In the genomic region with DNA sequence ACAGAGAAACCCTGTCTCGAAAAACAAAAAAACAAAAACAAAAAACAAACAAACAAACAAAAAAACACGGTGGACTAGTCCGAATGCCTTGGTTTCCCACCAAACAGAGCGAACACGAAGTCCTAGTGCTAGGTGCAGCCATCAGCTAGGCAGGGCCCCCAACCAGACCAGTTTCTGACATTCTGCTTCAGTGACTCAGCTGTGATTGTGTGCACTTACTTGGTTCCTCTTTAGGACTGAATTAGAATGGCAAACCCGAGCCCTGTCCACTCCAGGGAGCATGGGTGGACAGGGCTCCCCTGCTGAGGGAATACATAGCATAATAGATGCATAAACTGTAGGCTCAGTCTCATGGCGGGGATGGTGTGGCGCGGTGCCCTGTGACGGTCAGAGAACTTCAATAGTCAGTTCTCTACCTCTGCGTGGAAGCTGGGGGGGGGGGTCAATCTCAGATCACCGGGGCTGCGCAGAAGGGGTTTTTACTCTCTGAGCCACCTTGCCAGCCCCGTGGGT, we compare ENCODE assay signal across 31 mouse cellular contexts. TPM values are rescaled to one million over a fixed set of nuclear protein-coding genes. Genes with fewer than 3 reads are reported as not detected.
DNase-seq lines count a peak whose midpoint lies in the region; ATAC-seq and TF ChIP-seq lines count a peak whose summit lies in the region.
"Had no signal": no experiment of that assay in that cellular context is flagged by ENCODE, and none has a peak within 500 bp of the region (broad histone marks: within the 10 kb centered on the region; RNA-seq: fewer than 3 reads in every experiment).

No protein-coding gene starts in this region.

- no peak for DNase-seq in midbrain, embryonic 10.5 days (ENCODE audit: low spot score)
- DNase-seq in A20 (ENCODE audit: low read depth, low spot score), result peak; percentile 84
- no peak for DNase-seq in left cerebral cortex, adult 2 months (ENCODE audit: extremely low spot score in 1 of 2, low spot score in 2 of 2)
- DNase-seq in cerebellum, adult 9-11 months, result no peak
- DNase-seq: cerebellum, adult 8-10 months; kidney, adult 11 months; lung, postnatal 14 days; right cerebral cortex, postnatal 14 days had no signal

- no peaks in the 10 kb centered on the region for H3K9me3 ChIP-seq in midbrain, embryonic 10.5 days (replicated peaks)
- no peaks in the 10 kb centered on the region for H3K9me3 ChIP-seq in midbrain, embryonic 13.5 days
- no peaks in the 10 kb centered on the region for H3K9me3 ChIP-seq in E14TG2a.4 (ENCODE audit: low read length)
- H3K9me3 ChIP-seq: embryonic facial prominence, embryonic 10.5 days; G1E; heart, embryonic 13.5 days; limb, embryonic 15.5 days; midbrain, embryonic 15.5 days; neural tube, embryonic 15.5 days had no signal

- no peak overlapping the region for H3K9ac ChIP-seq in midbrain, embryonic 13.5 days (replicated peaks)
- H3K9ac ChIP-seq: hindbrain, embryonic 14.5 days; limb, embryonic 15.5 days; midbrain, embryonic 15.5 days; neural tube, embryonic 15.5 days had no signal

- no peak for TF ChIP-seq POLR2A in small intestine, adult 2 months (IDR thresholded peaks at IDR 0.05; ENCODE audit: low read depth, low read length)

- ATAC-seq in midbrain, embryonic 13.5 days, result no peak
- ATAC-seq: midbrain, embryonic 15.5 days had no signal

- H3K27me3 ChIP-seq in midbrain, embryonic 10.5 days (ENCODE audit: low read depth, poor library complexity, severe bottlenecking), result peaks cover 7% of the 10 kb centered on the region
- no peaks in the 10 kb centered on the region; the same call in 1 of the 2 replicates for H3K27me3 ChIP-seq in midbrain, embryonic 13.5 days
- H3K27me3 ChIP-seq in E14TG2a.4 (ENCODE audit: insufficient read depth, low read length), result no peaks in the 10 kb centered on the region; the same call in 1 of the 2 replicates
- H3K27me3 ChIP-seq in small intestine, adult 2 months (ENCODE audit: control insufficient read depth, insufficient read depth, low read length), result no peaks in the 10 kb centered on the region
- H3K27me3 ChIP-seq: heart, embryonic 13.5 days; limb, embryonic 15.5 days; midbrain, embryonic 15.5 days; neural tube, embryonic 15.5 days had no signal

- no peak for TF ChIP-seq CTCF in E14TG2a.4 (conservative IDR thresholded peaks at IDR 0.05; ENCODE audit: low read length)
- TF ChIP-seq CTCF in small intestine, adult 2 months (IDR thresholded peaks at IDR 0.05; ENCODE audit: extremely low read depth, insufficient read length, insufficient replicate concordance, low read depth, low read length), result no peak
- no peak for TF ChIP-seq CTCF in left cerebral cortex, adult 2 months (IDR thresholded peaks at IDR 0.05)

- WGBS in midbrain, embryonic 10.5 days, result 89% methylated on average over 14 of the region's 14 CpGs
- WGBS in midbrain, embryonic 13.5 days, result 85% methylated on average over 14 of the region's 14 CpGs
- WGBS in small intestine, adult 2 months, result 50% methylated on average over 14 of the region's 14 CpGs

- intact Hi-C loops in left cerebral cortex, adult 2 months (cut with DNase I), result no loop called here

- H3K27ac ChIP-seq in midbrain, embryonic 10.5 days (replicated peaks), result 0 out of 2 replicates have a peak overlapping the region, but pooled peaks have one; percentile 9
- H3K27ac ChIP-seq in midbrain, embryonic 13.5 days, result no peak overlapping the region
- H3K27ac ChIP-seq in small intestine, adult 2 months (ENCODE audit: insufficient read depth, low read depth, low read length), result peak overlapping the region; percentile 96
- H3K27ac ChIP-seq in left cerebral cortex, adult 2 months, result no peak overlapping the region
- H3K27ac ChIP-seq: heart, embryonic 13.5 days; hindbrain, embryonic 14.5 days; limb, embryonic 15.5 days; midbrain, embryonic 15.5 days; neural tube, embryonic 15.5 days had no signal

- H3K4me3 ChIP-seq in midbrain, embryonic 10.5 days, result no peak overlapping the region
- H3K4me3 ChIP-seq in midbrain, embryonic 13.5 days (replicated peaks), result no peak overlapping the region
- H3K4me3 ChIP-seq in E14TG2a.4 (replicated peaks; ENCODE audit: low read length), result peak overlapping the region; percentile 65
- H3K4me3 ChIP-seq in small intestine, adult 2 months (ENCODE audit: low read depth, low read length), result 0 out of 2 replicates have a peak overlapping the region, but pooled peaks have one; percentile 46
- H3K4me3 ChIP-seq in left cerebral cortex, adult 2 months, result no peak overlapping the region
- H3K4me3 ChIP-seq: embryonic facial prominence, embryonic 10.5 days; heart, embryonic 13.5 days; limb, embryonic 15.5 days; midbrain, embryonic 15.5 days; myocyte; neural tube, embryonic 15.5 days had no signal

- H3K4me2 ChIP-seq in midbrain, embryonic 13.5 days (replicated peaks), result no peak overlapping the region
- H3K4me2 ChIP-seq: heart, embryonic 13.5 days; hindbrain, embryonic 14.5 days; limb, embryonic 15.5 days; midbrain, embryonic 15.5 days; neural tube, embryonic 15.5 days had no signal

- peaks cover 33% of the 10 kb centered on the region for H3K4me1 ChIP-seq in midbrain, embryonic 10.5 days
- peaks cover 40% of the 10 kb centered on the region for H3K4me1 ChIP-seq in midbrain, embryonic 13.5 days (replicated peaks)
- peaks cover 85% of the 10 kb centered on the region for H3K4me1 ChIP-seq in E14TG2a.4 (replicated peaks; ENCODE audit: low read depth, low read length)
- H3K4me1 ChIP-seq in small intestine, adult 2 months (ENCODE audit: control insufficient read depth, insufficient read depth, insufficient read length, low read length), result peaks cover 52% of the 10 kb centered on the region

- peaks cover 15% of the 10 kb centered on the region for H3K36me3 ChIP-seq in midbrain, embryonic 10.5 days
- peaks cover 12% of the 10 kb centered on the region for H3K36me3 ChIP-seq in midbrain, embryonic 13.5 days
- peaks cover 11% of the 10 kb centered on the region for H3K36me3 ChIP-seq in E14TG2a.4 (ENCODE audit: insufficient read depth, low read length)
- no peaks in the 10 kb centered on the region; the same call in none of the 2 replicates for H3K36me3 ChIP-seq in small intestine, adult 2 months (ENCODE audit: control insufficient read depth, insufficient read depth, low read length)
- H3K36me3 ChIP-seq: midbrain, embryonic 15.5 days had no signal

RNA-seq across cellular contexts. Expression of a gene that starts 23.2 kb away (rescaled TPM):
- polyA plus RNA-seq in midbrain, embryonic 10.5 days (2016; fragmentation: Nextera tagmentation; extraction: Ambion mirVana), result 242 and 244 TPM in 2 replicates
- polyA plus RNA-seq in midbrain, embryonic 13.5 days (2015; fragmentation: Nextera tagmentation; extraction: Ambion mirVana), result 289 and 300 TPM in 2 replicates
- 561 and 627 TPM in 2 replicates for polyA plus RNA-seq in small intestine, adult 2 months (2012; rRNA removed)
- 100 to 1,000 TPM; 106 to 115 TPM for total RNA-seq in left cerebral cortex, adult 2 months (2021)

RNA-seq across cellular contexts. Expression of a gene that starts 23.3 kb away (rescaled TPM):
- polyA plus RNA-seq in midbrain, embryonic 10.5 days (2016; fragmentation: Nextera tagmentation; extraction: Ambion mirVana), result 36.7 and 41.5 TPM in 2 replicates
- polyA plus RNA-seq in midbrain, embryonic 13.5 days (2015; fragmentation: Nextera tagmentation; extraction: Ambion mirVana), result 38.2 and 43.7 TPM in 2 replicates
- polyA plus RNA-seq in small intestine, adult 2 months (2012; rRNA removed), result 35.2 and 53.6 TPM in 2 replicates
- 10 to 100 TPM; 46.7 to 49.3 TPM for total RNA-seq in left cerebral cortex, adult 2 months (2021)

RNA-seq across cellular contexts. Expression of a gene that starts 54.0 kb away (rescaled TPM):
- not detected in 2 replicates for polyA plus RNA-seq in midbrain, embryonic 10.5 days (2016; fragmentation: Nextera tagmentation; extraction: Ambion mirVana)
- not detected in 2 replicates for polyA plus RNA-seq in midbrain, embryonic 13.5 days (2015; fragmentation: Nextera tagmentation; extraction: Ambion mirVana)
- polyA plus RNA-seq in small intestine, adult 2 months (2012; rRNA removed), result not detected in 2 replicates
- total RNA-seq in left cerebral cortex, adult 2 months (2021), result not detected
- total RNA-seq: adrenal gland, postnatal 4 days; common myeloid progenitor, adult 5-6 weeks; gastrocnemius, adult 18-20 months; heart, postnatal 25 days; layer of hippocampus, adult 18-20 months; left cerebral cortex, postnatal 36 days had no signal
- polyA plus RNA-seq: C2C12; embryonic facial prominence, embryonic 10.5 days; forebrain, embryonic 11.5 days; G1E; gonadal fat pad, adult 2 months; heart, embryonic 13.5 days; hindbrain, embryonic 14.5 days; kidney, embryonic 16.5 days; limb, embryonic 15.5 days; liver, embryonic 16.5 days; midbrain, embryonic 15.5 days; myocyte; neural tube, embryonic 15.5 days; urinary bladder, adult 2 months had no signal

Comparison
In these comparisons a context has a peak if more than half of its experiments do, and no peak if none do; other contexts are left out.
1. H3K27ac ChIP-seq: peak in midbrain, embryonic 10.5 days (single experiment) and small intestine, adult 2 months (single experiment); none in midbrain, embryonic 13.5 days (single experiment) and left cerebral cortex, adult 2 months (single experiment).
2. H3K4me3 ChIP-seq: peak in E14TG2a.4 (single experiment) and small intestine, adult 2 months (single experiment); none in midbrain, embryonic 10.5 days (single experiment), midbrain, embryonic 13.5 days (single experiment) and left cerebral cortex, adult 2 months (single experiment).